25 mouse cellular contexts compared by ENCODE assay signal in the genomic region with DNA sequence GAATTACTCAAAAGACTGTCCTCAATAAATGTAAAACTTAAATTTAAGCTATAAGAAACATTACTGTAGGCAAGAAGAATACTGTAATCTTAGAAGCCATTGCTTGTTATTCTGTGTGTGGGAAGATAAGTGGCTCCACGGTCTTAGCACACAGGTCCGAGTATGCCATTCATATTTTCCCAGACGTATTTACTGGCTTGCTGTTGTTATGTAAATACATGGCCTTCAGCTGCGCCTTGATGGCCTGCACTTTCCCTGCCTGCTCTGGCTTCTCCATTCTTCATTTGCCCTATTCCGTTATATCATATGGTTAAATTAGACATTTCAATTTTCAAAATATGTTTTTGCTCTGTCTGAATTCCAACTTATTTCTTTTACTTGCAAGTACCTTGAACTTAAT.
"Had no signal": no experiment of that assay in that cellular context is flagged by ENCODE, and none has a peak within 500 bp of the region (broad histone marks: within the 10 kb centered on the region; RNA-seq: fewer than 3 reads in every experiment).

No protein-coding gene starts in this region.

- DNase-seq: gastrocnemius, adult 2 months; gastrocnemius, postnatal 10 days; gastrocnemius, postnatal 25 days; heart, adult 18-20 months; heart, postnatal 10 days; heart, postnatal 4 days; kidney, adult 18-20 months; kidney, adult 8-10 months; kidney, postnatal 10 days; kidney, postnatal 25 days; kidney, postnatal 4 days; left cerebral cortex, postnatal 4 days had no signal

- H3K4me2 ChIP-seq: heart, embryonic 12.5 days; hindbrain, embryonic 12.5 days; hindbrain, embryonic 14.5 days; intestine, embryonic 15.5 days; limb, embryonic 13.5 days; limb, embryonic 15.5 days had no signal

- H3K27me3 ChIP-seq: heart, embryonic 12.5 days; hindbrain, embryonic 12.5 days; intestine, embryonic 15.5 days; limb, embryonic 13.5 days; limb, embryonic 15.5 days had no signal

- H3K9ac ChIP-seq: heart, embryonic 12.5 days; hindbrain, embryonic 12.5 days; hindbrain, embryonic 14.5 days; intestine, embryonic 15.5 days; limb, embryonic 13.5 days; limb, embryonic 15.5 days had no signal

- H3K9me3 ChIP-seq: heart, embryonic 10.5 days; heart, embryonic 12.5 days; hindbrain, embryonic 10.5 days; hindbrain, embryonic 12.5 days; intestine, embryonic 15.5 days; limb, embryonic 13.5 days; limb, embryonic 15.5 days had no signal

- H3K4me3 ChIP-seq: gastrocnemius, adult 2 months; heart, embryonic 10.5 days; heart, embryonic 12.5 days; hindbrain, embryonic 10.5 days; hindbrain, embryonic 12.5 days; intestine, embryonic 15.5 days; layer of hippocampus, adult 2 months; left cerebral cortex, adult 2 months; limb, embryonic 13.5 days; limb, embryonic 15.5 days had no signal

- H3K27ac ChIP-seq: gastrocnemius, adult 2 months; heart, embryonic 10.5 days; hindbrain, embryonic 10.5 days; hindbrain, embryonic 12.5 days; hindbrain, embryonic 14.5 days; intestine, embryonic 15.5 days; layer of hippocampus, adult 2 months; left cerebral cortex, adult 2 months; limb, embryonic 13.5 days; limb, embryonic 15.5 days had no signal

- H3K36me3 ChIP-seq: heart, embryonic 10.5 days; heart, embryonic 12.5 days; hindbrain, embryonic 10.5 days; hindbrain, embryonic 12.5 days; intestine, embryonic 15.5 days; limb, embryonic 13.5 days; limb, embryonic 15.5 days had no signal

- ATAC-seq: hindbrain, embryonic 16.5 days; inflammation-experienced regulatory T-cells, adult 6 months; intestine, embryonic 15.5 days; intestine, postnatal 0 days had no signal

- H3K4me1 ChIP-seq: heart, embryonic 10.5 days; heart, embryonic 12.5 days; hindbrain, embryonic 10.5 days; hindbrain, embryonic 12.5 days; intestine, embryonic 15.5 days; limb, embryonic 13.5 days; limb, embryonic 15.5 days had no signal
